Mouse (Mus musculus): ENCODE data around the gene Ica1.

GRCm38 (mm10) chr6:8717967-8718366, 60.3 kb downstream of the Ica1 start:
- no peak for TF ChIP-seq POLR2A (IDR thresholded peaks at IDR 0.05; ENCODE audit: low read depth, low read length)
- no peak for TF ChIP-seq CTCF (IDR thresholded peaks at IDR 0.05; ENCODE audit: borderline replicate concordance, insufficient read depth, low read length)
